Mouse (Mus musculus) embryonic facial prominence, embryonic 15.5 days (tissue): ENCODE measurements around the gene Gm20388. TPM values are rescaled to one million over a fixed set of nuclear protein-coding genes. Genes with fewer than 3 reads are reported as not detected.

Experiments used
- ATAC-seq: fragments of 200-750 bp; cut with Nextera tagmentation; 2 replicates; pipeline ENCODE4 v1.8.0; 2017; ENCODE audit warnings: low read depth, moderate TSS enrichment; ENCODE audit not compliant: insufficient number of reproducible peaks, low FRiP score, low TSS enrichment
- H3K27ac ChIP-seq: fragments of 300-500 bp; sonication (generic); replicated peaks from 2 replicates; pipeline ENCODE4 v1.5.1; 2015; ENCODE audit warnings: mild to moderate bottlenecking, inconsistent platforms
- H3K27me3 ChIP-seq: fragments of 300-500 bp; sonication (generic); 2 replicates; pipeline ENCODE4 v1.6.1; 2015; ENCODE audit warnings: inconsistent platforms
- H3K36me3 ChIP-seq: fragments of 300-500 bp; sonication (generic); 2 replicates; pipeline ENCODE4 v1.6.1; 2015; ENCODE audit warnings: mild to moderate bottlenecking, inconsistent platforms
- H3K4me1 ChIP-seq: fragments of 300-500 bp; sonication (generic); 2 replicates; pipeline ENCODE4 v1.6.1; 2015; ENCODE audit warnings: inconsistent platforms
- H3K4me2 ChIP-seq: fragments of 300-500 bp; sonication (generic); replicated peaks from 2 replicates; pipeline ENCODE4 v1.6.1; 2015; ENCODE audit warnings: mild to moderate bottlenecking, inconsistent platforms
- H3K4me3 ChIP-seq: fragments of 300-500 bp; sonication (generic); replicated peaks from 2 replicates; pipeline ENCODE4 v1.5.1; 2015; ENCODE audit warnings: mild to moderate bottlenecking, inconsistent platforms
- H3K9ac ChIP-seq: fragments of 300-500 bp; sonication (generic); 2 replicates; pipeline ENCODE4 v1.6.1; 2015; ENCODE audit warnings: inconsistent platforms
- H3K9me3 ChIP-seq: fragments of 300-500 bp; sonication (generic); replicated peaks from 2 replicates; pipeline ENCODE4 v1.6.1; 2016; ENCODE audit warnings: inconsistent platforms
- WGBS: fragments of 180-500 bp; shearing (Covaris S2); methylation state at CpG from one replicate; pipeline ENCODE4 v1.1.7; 2015; 5-methylcytosine and 5-hydroxymethylcytosine counted together
- polyA plus RNA-seq: library from polyadenylated mRNA; unstranded; fragments of >200 nt; fragmentation: Nextera tagmentation; extraction: Ambion mirVana; gene quantifications from 2 replicates; pipeline ENCODE4 v1.2.1, GENCODE M21; 2015

The Gm20388 gene
- polyA plus RNA-seq, 1 experiment from 2014 or later: 8.0 TPM

GRCm38 (mm10) chr8:120664566-120664965 is 753.9 kb downstream of the Gm20388 start:
- 77% methylated on average over 6 of the region's 6 CpGs for WGBS
- no peak for ATAC-seq
- Histone ChIP-seq H3K9ac (no peak overlapping the region), H3K27me3 (no peaks in the 10 kb centered on the region), H3K27ac (no peak overlapping the region), H3K9me3 (no peaks in the 10 kb centered on the region), H3K4me2 (no peak overlapping the region), H3K4me1 (peaks cover 40% of the 10 kb centered on the region), H3K36me3 (peaks cover 5% of the 10 kb centered on the region; the same call in 1 of the 2 replicates), H3K4me3 (no peak overlapping the region)

- peaks cover 46% of the 10 kb centered on the region for H3K4me1 ChIP-seq
- peak overlapping the region; percentile 85 for H3K4me2 ChIP-seq
- peaks cover 11% of the 10 kb centered on the region for H3K36me3 ChIP-seq
- 66% methylated on average over 3 of the region's 3 CpGs for WGBS
- no peak overlapping the region for H3K27ac ChIP-seq
- H3K27me3 ChIP-seq: no peaks in the 10 kb centered on the region
- no peak for ATAC-seq
- H3K4me3 ChIP-seq: peak overlapping the region; percentile 99
- H3K9ac ChIP-seq: no peak overlapping the region
- H3K9me3 ChIP-seq: no peaks in the 10 kb centered on the region
Observed at GRCm38 (mm10) chr8:120665726-120666455, 755.2 kb downstream of the Gm20388 start.

- peak overlapping the region; percentile 92 for H3K27ac ChIP-seq
- no peak for ATAC-seq
- under 1% methylated on average over 17 of the region's 17 CpGs for WGBS
Observed at GRCm38 (mm10) chr8:120666807-120667470, 756.3 kb downstream of the Gm20388 start.

GRCm38 (mm10) chr8:120667561-120668373 is 757.1 kb downstream of the Gm20388 start, which contains the start of the genes Gm27021 and Cox4i1:
Gm27021 (minus strand) TSS chr8:120668079.
Cox4i1 (plus strand) TSS chr8:120668222.
- Histone ChIP-seq H3K9ac (peak within 1 kb of the TSS; percentile 98), H3K9me3 (no peaks in the 10 kb centered on the region), H3K4me2 (peak within 1 kb of the TSS; percentile 85), H3K36me3 (peaks cover 28% of the 10 kb centered on the region), H3K4me3 (peak within 1 kb of the TSS; percentile 99), H3K27ac (peak within 1 kb of the TSS; percentile 92), H3K4me1 (peaks cover 50% of the 10 kb centered on the region), H3K27me3 (no peaks in the 10 kb centered on the region)
- under 1% methylated on average over 103 of the region's 105 CpGs for WGBS
- peak; percentile 95 for ATAC-seq

More at GRCm38 (mm10) chr8:120666807-120667470, 756.3 kb downstream of the Gm20388 start:
- Histone ChIP-seq H3K9me3 (no peaks in the 10 kb centered on the region), H3K4me3 (peak overlapping the region; percentile 99), H3K9ac (peak overlapping the region; percentile 98), H3K4me2 (peak overlapping the region; percentile 85), H3K27me3 (no peaks in the 10 kb centered on the region), H3K4me1 (peaks cover 50% of the 10 kb centered on the region), H3K36me3 (peaks cover 20% of the 10 kb centered on the region)

DNA sequence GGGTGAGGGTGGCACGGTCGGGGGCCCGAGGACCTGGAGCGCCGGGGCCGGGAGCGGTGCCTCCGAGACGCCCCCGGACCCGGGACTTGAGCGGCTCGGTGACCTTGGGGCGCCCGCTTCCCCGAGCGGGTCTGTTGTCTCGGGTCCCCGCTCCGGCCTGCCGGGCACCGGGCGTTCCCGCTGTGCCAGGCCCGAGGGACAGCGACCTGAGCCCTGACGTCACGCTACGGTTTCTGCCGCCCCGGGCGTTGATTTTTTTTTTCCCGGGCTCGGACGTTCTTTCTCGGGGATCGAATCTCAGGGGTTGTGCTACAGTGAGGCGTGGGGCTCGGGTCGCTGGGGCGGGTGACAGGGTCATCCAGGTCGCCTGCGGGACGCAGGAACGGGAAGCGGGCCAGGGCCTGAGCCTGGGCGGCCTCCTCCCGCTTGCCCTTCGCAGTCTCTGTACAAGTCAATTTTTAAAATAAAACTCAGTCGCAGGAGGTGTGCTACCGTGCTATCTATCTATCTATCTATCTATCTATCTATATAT is 757.8 kb downstream of the Gm20388 start, which contains the start of gene Emc8:
TSS of gene Emc8 (minus strand) at position 200 of the 532 bp plus-strand sequence.
- peaks cover 35% of the 10 kb centered on the region for H3K36me3 ChIP-seq
- H3K4me2 ChIP-seq: peak within 1 kb of the TSS; percentile 85
- peak within 1 kb of the TSS; percentile 98 for H3K9ac ChIP-seq
- H3K4me1 ChIP-seq: peaks cover 50% of the 10 kb centered on the region
- H3K27me3 ChIP-seq: no peaks in the 10 kb centered on the region
- WGBS: under 1% methylated on average over 51 of the region's 51 CpGs
- no peaks in the 10 kb centered on the region for H3K9me3 ChIP-seq
- peak within 1 kb of the TSS; percentile 99 for H3K4me3 ChIP-seq
- H3K27ac ChIP-seq: peak within 1 kb of the TSS; percentile 92
- no peak for ATAC-seq

- H3K9me3 ChIP-seq: no peaks in the 10 kb centered on the region
- peaks cover 19% of the 10 kb centered on the region for H3K4me1 ChIP-seq
- no peak overlapping the region for H3K4me3 ChIP-seq
- 39% methylated on average over 6 of the region's 6 CpGs for WGBS
- no peak overlapping the region for H3K4me2 ChIP-seq
- ATAC-seq: no peak
- no peak overlapping the region for H3K9ac ChIP-seq
- no peaks in the 10 kb centered on the region for H3K27me3 ChIP-seq
- H3K27ac ChIP-seq: no peak overlapping the region
- peaks cover 47% of the 10 kb centered on the region for H3K36me3 ChIP-seq
Observed at GRCm38 (mm10) chr8:120671775-120672174, 761.1 kb downstream of the Gm20388 start.

- Histone ChIP-seq H3K4me2 (no peak overlapping the region), H3K9me3 (no peaks in the 10 kb centered on the region), H3K27ac (no peak overlapping the region), H3K36me3 (peaks cover 47% of the 10 kb centered on the region), H3K27me3 (no peaks in the 10 kb centered on the region), H3K4me1 (peaks cover 16% of the 10 kb centered on the region), H3K9ac (no peak overlapping the region), H3K4me3 (no peak overlapping the region)
- ATAC-seq: no peak
- WGBS: 92% methylated on average over 16 of the region's 16 CpGs
Observed at GRCm38 (mm10) chr8:120672626-120673229, 762.1 kb downstream of the Gm20388 start.

DNA sequence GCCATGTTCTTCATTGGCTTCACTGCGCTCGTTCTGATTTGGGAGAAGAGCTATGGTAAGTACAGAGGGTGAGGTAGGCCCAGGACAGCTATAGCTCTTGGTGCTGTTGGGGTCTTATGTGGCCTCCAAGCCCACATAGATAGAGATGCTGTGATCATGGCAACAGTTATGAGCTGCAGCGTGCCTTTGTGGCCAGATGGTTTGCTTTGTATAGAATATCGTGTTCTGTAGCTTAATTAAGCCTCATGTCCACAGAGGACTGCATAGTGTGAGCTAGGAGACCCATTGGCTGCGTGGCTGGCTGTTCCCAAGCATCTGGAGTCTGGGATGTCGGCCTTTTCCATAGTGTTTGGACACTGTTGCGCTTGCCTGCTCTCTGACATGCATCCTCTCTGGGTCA is 762.7 kb downstream of the Gm20388 start:
- Histone ChIP-seq H3K27ac (no peak overlapping the region), H3K36me3 (peaks cover 47% of the 10 kb centered on the region)

GRCm38 (mm10) chr8:120675718-120676117 is 765.1 kb downstream of the Gm20388 start:
- H3K4me3 ChIP-seq: no peak overlapping the region
- WGBS: 71% methylated on average over 8 of the region's 8 CpGs
- ATAC-seq: no peak

More for the DNA sequence above, 762.7 kb downstream of the Gm20388 start:
- Histone ChIP-seq H3K27me3 (no peaks in the 10 kb centered on the region), H3K4me3 (no peak overlapping the region), H3K4me1 (peaks cover 16% of the 10 kb centered on the region), H3K9ac (no peak overlapping the region), H3K9me3 (no peaks in the 10 kb centered on the region), H3K4me2 (no peak overlapping the region)
- 90% methylated on average over 7 of the region's 7 CpGs for WGBS
- no peak for ATAC-seq

DNA sequence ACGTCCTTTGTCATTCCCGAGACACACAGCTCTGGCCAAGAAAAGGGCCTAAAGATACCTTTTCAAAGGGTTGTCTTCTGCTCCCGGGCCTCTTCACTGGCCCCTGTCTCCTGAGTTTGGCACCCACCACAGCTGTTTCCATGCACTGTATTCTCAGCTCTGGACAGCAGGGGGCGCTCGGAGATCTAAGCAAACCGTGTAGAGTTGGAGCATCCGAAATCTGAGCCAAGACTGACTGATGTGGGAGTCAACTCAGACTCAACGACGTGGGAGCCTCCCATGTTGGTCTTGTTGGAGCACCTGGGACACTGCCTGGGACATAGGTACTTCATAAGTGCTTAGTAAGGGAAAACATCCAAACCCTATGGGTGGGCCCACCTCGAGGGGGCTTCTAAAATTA is 767.8 kb downstream of the Gm20388 start:
- Histone ChIP-seq H3K36me3 (peaks cover 13% of the 10 kb centered on the region), H3K9me3 (no peaks in the 10 kb centered on the region), H3K27ac (no peak overlapping the region), H3K4me3 (no peak overlapping the region), H3K9ac (no peak overlapping the region), H3K4me2 (no peak overlapping the region), H3K4me1 (no peaks in the 10 kb centered on the region), H3K27me3 (no peaks in the 10 kb centered on the region)
- WGBS: 15% methylated on average over 10 of the region's 10 CpGs
- 0 out of 2 replicates have a peak, but pooled peaks have one; percentile 48 for ATAC-seq

More at GRCm38 (mm10) chr8:120675718-120676117, 765.1 kb downstream of the Gm20388 start:
- Histone ChIP-seq H3K27me3 (no peaks in the 10 kb centered on the region), H3K9me3 (no peaks in the 10 kb centered on the region), H3K4me1 (0 out of 2 replicates have a peak, but pooled peaks cover 4% of the 10 kb centered on the region), H3K36me3 (peaks cover 38% of the 10 kb centered on the region), H3K27ac (no peak overlapping the region), H3K9ac (no peak overlapping the region), H3K4me2 (no peak overlapping the region)
